Mouse (Mus musculus): ENCODE data around the gene Cped1. TPM values are rescaled to one million over a fixed set of nuclear protein-coding genes. Genes with fewer than 3 reads are reported as not detected.

Cped1 gene
- polyA plus RNA-seq, 1 experiment from 2014 or later, result 25.0 TPM

GRCm38 (mm10) chr6:22135038-22135631, 149.4 kb downstream of the Cped1 start:
- Histone ChIP-seq H3K4me2 (replicated peaks; ENCODE audit: low read depth, low read length) (no peak overlapping the region), H3K9me3 (ENCODE audit: low read length) (no peaks in the 10 kb centered on the region), H3K27me3 (replicated peaks; ENCODE audit: insufficient read depth, low read length) (no peaks in the 10 kb centered on the region), H3K4me3 (ENCODE audit: low read depth, low read length) (no peak overlapping the region), H3K36me3 (ENCODE audit: insufficient read depth, low read length) (no peaks in the 10 kb centered on the region), H3K9ac (replicated peaks; ENCODE audit: low read depth) (no peak overlapping the region), H3K4me1 (ENCODE audit: insufficient read depth, low read depth, low read length) (peaks cover 3% of the 10 kb centered on the region; the same call in 1 of the 2 replicates), H3K27ac (ENCODE audit: low read length) (no peak overlapping the region)
- peak; percentile 19 for DNase-seq (ENCODE audit: low spot score)
- no peak for ATAC-seq
- 32% methylated on average over 10 of the region's 10 CpGs for WGBS
- TF ChIP-seq CTCF (IDR thresholded peaks at IDR 0.05) (no peak), EP300 (IDR thresholded peaks at IDR 0.05) (no peak)

- peaks cover 3% of the 10 kb centered on the region; the same call in 1 of the 2 replicates for H3K4me1 ChIP-seq (ENCODE audit: insufficient read depth, low read depth, low read length)
- no peak for TF ChIP-seq CTCF (IDR thresholded peaks at IDR 0.05)
- no peak for TF ChIP-seq EP300 (IDR thresholded peaks at IDR 0.05)
- ATAC-seq, result no peak
- H3K9me3 ChIP-seq (ENCODE audit: low read length), result no peaks in the 10 kb centered on the region
- WGBS, result 55% methylated on average over 10 of the region's 10 CpGs
- no peak overlapping the region for H3K4me3 ChIP-seq (ENCODE audit: low read depth, low read length)
- H3K36me3 ChIP-seq (ENCODE audit: insufficient read depth, low read length), result no peaks in the 10 kb centered on the region
- H3K4me2 ChIP-seq (replicated peaks; ENCODE audit: low read depth, low read length), result no peak overlapping the region
- DNase-seq (ENCODE audit: low spot score), result no peak
- H3K27me3 ChIP-seq (replicated peaks; ENCODE audit: insufficient read depth, low read length), result no peaks in the 10 kb centered on the region
- no peak overlapping the region for H3K27ac ChIP-seq (ENCODE audit: low read length)
- no peak overlapping the region for H3K9ac ChIP-seq (replicated peaks; ENCODE audit: low read depth)
Measured at GRCm38 (mm10) chr6:22136805-22137204, 151.1 kb downstream of the Cped1 start.

- no peak for ATAC-seq
- Histone ChIP-seq H3K4me1 (ENCODE audit: insufficient read depth, low read depth, low read length) (no peaks in the 10 kb centered on the region), H3K9ac (replicated peaks; ENCODE audit: low read depth) (no peak overlapping the region), H3K4me2 (replicated peaks; ENCODE audit: low read depth, low read length) (no peak overlapping the region), H3K9me3 (ENCODE audit: low read length) (no peaks in the 10 kb centered on the region), H3K27me3 (replicated peaks; ENCODE audit: insufficient read depth, low read length) (no peaks in the 10 kb centered on the region), H3K36me3 (ENCODE audit: insufficient read depth, low read length) (no peaks in the 10 kb centered on the region), H3K27ac (ENCODE audit: low read length) (no peak overlapping the region), H3K4me3 (ENCODE audit: low read depth, low read length) (no peak overlapping the region)
- TF ChIP-seq CTCF (IDR thresholded peaks at IDR 0.05) (no peak), EP300 (IDR thresholded peaks at IDR 0.05) (no peak)
- WGBS, result 62% methylated on average over 8 of the region's 8 CpGs
- DNase-seq (ENCODE audit: low spot score), result no peak
Measured at GRCm38 (mm10) chr6:22140786-22141185, 155.1 kb downstream of the Cped1 start.

GRCm38 (mm10) chr6:22147236-22147635, 161.5 kb downstream of the Cped1 start:
- Histone ChIP-seq H3K36me3 (ENCODE audit: insufficient read depth, low read length) (no peaks in the 10 kb centered on the region), H3K9me3 (ENCODE audit: low read length) (no peaks in the 10 kb centered on the region), H3K27me3 (replicated peaks; ENCODE audit: insufficient read depth, low read length) (no peaks in the 10 kb centered on the region), H3K4me1 (ENCODE audit: insufficient read depth, low read depth, low read length) (no peaks in the 10 kb centered on the region), H3K4me2 (replicated peaks; ENCODE audit: low read depth, low read length) (no peak overlapping the region), H3K9ac (replicated peaks; ENCODE audit: low read depth) (no peak overlapping the region), H3K4me3 (ENCODE audit: low read depth, low read length) (no peak overlapping the region), H3K27ac (ENCODE audit: low read length) (no peak overlapping the region)
- DNase-seq (ENCODE audit: low spot score), result no peak
- TF ChIP-seq EP300 (IDR thresholded peaks at IDR 0.05) (no peak), CTCF (IDR thresholded peaks at IDR 0.05) (no peak)
- WGBS, result 89% methylated on average over 4 of the region's 4 CpGs
- ATAC-seq, result no peak

GRCm38 (mm10) chr6:22148511-22148910, 162.8 kb downstream of the Cped1 start:
- 72% methylated on average over 2 of the region's 2 CpGs for WGBS
- TF ChIP-seq EP300 (IDR thresholded peaks at IDR 0.05) (no peak), CTCF (IDR thresholded peaks at IDR 0.05) (no peak)

GRCm38 (mm10) chr6:22157461-22157860, 171.7 kb downstream of the Cped1 start:
- Histone ChIP-seq H3K4me3 (ENCODE audit: low read depth, low read length) (no peak overlapping the region), H3K9ac (replicated peaks; ENCODE audit: low read depth) (no peak overlapping the region), H3K36me3 (ENCODE audit: insufficient read depth, low read length) (no peaks in the 10 kb centered on the region), H3K27ac (ENCODE audit: low read length) (no peak overlapping the region), H3K4me2 (replicated peaks; ENCODE audit: low read depth, low read length) (no peak overlapping the region), H3K9me3 (ENCODE audit: low read length) (no peaks in the 10 kb centered on the region), H3K27me3 (replicated peaks; ENCODE audit: insufficient read depth, low read length) (no peaks in the 10 kb centered on the region), H3K4me1 (ENCODE audit: insufficient read depth, low read depth, low read length) (no peaks in the 10 kb centered on the region)
- WGBS, result 37% methylated on average over 5 of the region's 5 CpGs
- TF ChIP-seq EP300 (IDR thresholded peaks at IDR 0.05), result no peak
- TF ChIP-seq CTCF (IDR thresholded peaks at IDR 0.05), result no peak
- DNase-seq (ENCODE audit: low spot score) (no peak), ATAC-seq (no peak)

More at GRCm38 (mm10) chr6:22148511-22148910, 162.8 kb downstream of the Cped1 start:
- Histone ChIP-seq H3K27ac (ENCODE audit: low read length) (no peak overlapping the region), H3K4me2 (replicated peaks; ENCODE audit: low read depth, low read length) (no peak overlapping the region), H3K4me3 (ENCODE audit: low read depth, low read length) (no peak overlapping the region), H3K27me3 (replicated peaks; ENCODE audit: insufficient read depth, low read length) (no peaks in the 10 kb centered on the region), H3K9ac (replicated peaks; ENCODE audit: low read depth) (no peak overlapping the region), H3K4me1 (ENCODE audit: insufficient read depth, low read depth, low read length) (no peaks in the 10 kb centered on the region), H3K9me3 (ENCODE audit: low read length) (no peaks in the 10 kb centered on the region), H3K36me3 (ENCODE audit: insufficient read depth, low read length) (no peaks in the 10 kb centered on the region)
- no peak for DNase-seq (ENCODE audit: low spot score)
- no peak for ATAC-seq
